Mouse (Mus musculus) thymus, adult 2 months (tissue): ENCODE data around the gene Hoxc12. TPM values are rescaled to one million over a fixed set of nuclear protein-coding genes. Genes with fewer than 3 reads are reported as not detected.

ENCODE experiments used
- DNase-seq: peaks from one replicate; pipeline ENCODE4 v3.0.0; 2021
- H3K27ac ChIP-seq: fragments of 200-500 bp; 2 replicates; pipeline ENCODE4 v1.5.1; 2012; ENCODE audit warnings: low read length, control low read depth; ENCODE audit not compliant: control insufficient read depth, insufficient read depth
- H3K27me3 ChIP-seq: fragments of 200-500 bp; 2 replicates; pipeline ENCODE4 v1.6.1; 2012; ENCODE audit warnings: mild to moderate bottlenecking, low read length, moderate library complexity, mixed read lengths; ENCODE audit not compliant: control insufficient read depth, insufficient read depth
- H3K36me3 ChIP-seq: fragments of 200-500 bp; 2 replicates; pipeline ENCODE4 v1.6.1; 2012; ENCODE audit warnings: mild to moderate bottlenecking, low read length, moderate library complexity; ENCODE audit not compliant: control insufficient read depth, insufficient read depth
- H3K4me1 ChIP-seq: fragments of 200-500 bp; replicated peaks from 2 replicates; pipeline ENCODE4 v1.6.1; 2012; ENCODE audit warnings: low read length; ENCODE audit not compliant: control insufficient read depth, insufficient read depth
- H3K4me3 ChIP-seq: fragments of 200-500 bp; 2 replicates; pipeline ENCODE4 v1.5.1; 2012; ENCODE audit warnings: mild to moderate bottlenecking, low read length, control low read depth, moderate library complexity; ENCODE audit not compliant: control insufficient read depth, insufficient read depth
- CTCF ChIP-seq: fragments of 200-500 bp; IDR thresholded peaks from 2 replicates; pipeline ENCODE4 v1.5.1; 2012; ENCODE audit warnings: mild to moderate bottlenecking, control low read depth, low read length, moderate library complexity, borderline replicate concordance; ENCODE audit not compliant: control insufficient read depth, poor library complexity, insufficient read depth; ENCODE audit errors: extremely low read depth
- POLR2A ChIP-seq: fragments of 200-500 bp; IDR thresholded peaks from 2 replicates; pipeline ENCODE4 v1.6.1; 2012; ENCODE audit warnings: mild to moderate bottlenecking, low read length, control low read depth, moderate library complexity; ENCODE audit not compliant: control insufficient read depth, poor library complexity, insufficient read depth; ENCODE audit errors: extremely low read depth
- WGBS: fragments of 180-500 bp; shearing (Covaris S2); methylation state at CpG from one replicate; pipeline ENCODE4 v1.1.7; 2018; 5-methylcytosine and 5-hydroxymethylcytosine counted together
- polyA plus RNA-seq: library from polyadenylated mRNA; depleted of rRNA; stranded (reverse); fragments of >200 nt; gene quantifications from 2 replicates; pipeline ENCODE4 v1.2.3, GENCODE M21; 2012

The Hoxc12 gene
- polyA plus RNA-seq, 1 experiment, result not detected

- no peaks in the 10 kb centered on the region for H3K4me1 ChIP-seq
- no peaks in the 10 kb centered on the region for H3K36me3 ChIP-seq
- no peak for TF ChIP-seq CTCF
- no peak for TF ChIP-seq POLR2A
- no peak for DNase-seq
- H3K4me3 ChIP-seq, result no peak overlapping the region
- 3% methylated on average over 12 of the region's 12 CpGs for WGBS
- H3K27ac ChIP-seq, result no peak overlapping the region
- peaks cover 24% of the 10 kb centered on the region for H3K27me3 ChIP-seq
Measured at GRCm38 (mm10) chr15:102970740-102971139, 34.2 kb downstream of the Hoxc12 start.

GRCm38 (mm10) chr15:102972254-102972653, 35.7 kb downstream of the Hoxc12 start:
- peaks cover 26% of the 10 kb centered on the region for H3K27me3 ChIP-seq
- DNase-seq, result no peak
- H3K4me1 ChIP-seq, result no peaks in the 10 kb centered on the region
- no peak overlapping the region for H3K4me3 ChIP-seq
- TF ChIP-seq CTCF, result no peak
- no peak for TF ChIP-seq POLR2A
- H3K27ac ChIP-seq, result no peak overlapping the region
- no peaks in the 10 kb centered on the region for H3K36me3 ChIP-seq
- WGBS, result 3% methylated on average over 21 of the region's 21 CpGs

DNA sequence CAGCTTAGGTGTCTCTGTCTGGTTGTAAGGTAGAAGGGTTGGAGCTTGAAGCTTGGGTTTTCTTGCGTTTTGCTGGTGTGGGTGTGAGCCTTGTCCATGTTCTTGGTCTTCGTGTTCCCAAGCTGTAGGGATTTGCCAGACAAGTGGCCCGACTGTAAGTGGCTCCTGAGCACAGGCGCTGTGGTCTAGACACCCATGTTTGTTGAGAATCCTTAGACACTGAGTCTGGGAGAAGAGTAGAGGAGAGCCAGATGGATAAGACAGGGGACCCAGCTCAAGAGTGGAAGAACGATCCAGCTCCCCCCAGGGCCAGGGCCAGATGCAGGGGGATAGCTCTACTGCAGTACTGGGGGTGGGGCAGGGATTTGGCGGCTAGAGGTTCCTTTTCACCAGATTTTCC, 36.2 kb downstream of the Hoxc12 start:
- no peak for DNase-seq
- no peak for TF ChIP-seq CTCF
- no peak for TF ChIP-seq POLR2A
- no peak overlapping the region for H3K4me3 ChIP-seq
- WGBS, result 8% methylated on average over 6 of the region's 6 CpGs
- H3K4me1 ChIP-seq, result no peaks in the 10 kb centered on the region
- peaks cover 27% of the 10 kb centered on the region for H3K27me3 ChIP-seq
- H3K27ac ChIP-seq, result no peak overlapping the region
- no peaks in the 10 kb centered on the region for H3K36me3 ChIP-seq

DNA sequence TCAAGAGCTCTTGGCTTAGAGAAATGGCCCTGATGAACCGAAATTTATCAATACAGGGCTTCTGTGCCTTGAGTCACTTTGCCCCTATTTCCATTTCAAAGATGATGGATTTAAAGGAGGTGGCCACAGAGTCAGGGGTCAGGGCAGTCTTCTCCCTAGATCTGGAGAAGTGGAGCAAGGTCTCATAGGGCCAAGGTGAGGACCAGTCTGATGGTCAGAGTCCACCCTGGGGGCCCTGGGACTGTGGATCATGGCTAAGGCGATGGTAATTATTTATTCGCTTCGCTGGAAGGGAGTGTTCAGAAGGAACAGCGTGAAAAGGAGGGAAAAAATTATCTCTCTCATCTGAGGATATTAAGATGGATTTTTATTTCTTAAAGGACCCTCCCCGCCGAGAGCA, 38.5 kb downstream of the Hoxc12 start:
- Histone ChIP-seq H3K36me3 (no peaks in the 10 kb centered on the region), H3K27ac (no peak overlapping the region), H3K27me3 (peaks cover 32% of the 10 kb centered on the region), H3K4me3 (no peak overlapping the region), H3K4me1 (no peaks in the 10 kb centered on the region)
- DNase-seq, result no peak
- 24% methylated on average over 7 of the region's 7 CpGs for WGBS
- TF ChIP-seq CTCF (no peak), POLR2A (no peak)

- TF ChIP-seq POLR2A, result no peak
- Histone ChIP-seq H3K27ac (no peak overlapping the region), H3K27me3 (peaks cover 32% of the 10 kb centered on the region), H3K4me1 (no peaks in the 10 kb centered on the region), H3K36me3 (no peaks in the 10 kb centered on the region), H3K4me3 (no peak overlapping the region)
- WGBS, result 6% methylated on average over 21 of the region's 21 CpGs
- no peak for DNase-seq
Measured at GRCm38 (mm10) chr15:102975688-102976111, 39.1 kb downstream of the Hoxc12 start.

DNA sequence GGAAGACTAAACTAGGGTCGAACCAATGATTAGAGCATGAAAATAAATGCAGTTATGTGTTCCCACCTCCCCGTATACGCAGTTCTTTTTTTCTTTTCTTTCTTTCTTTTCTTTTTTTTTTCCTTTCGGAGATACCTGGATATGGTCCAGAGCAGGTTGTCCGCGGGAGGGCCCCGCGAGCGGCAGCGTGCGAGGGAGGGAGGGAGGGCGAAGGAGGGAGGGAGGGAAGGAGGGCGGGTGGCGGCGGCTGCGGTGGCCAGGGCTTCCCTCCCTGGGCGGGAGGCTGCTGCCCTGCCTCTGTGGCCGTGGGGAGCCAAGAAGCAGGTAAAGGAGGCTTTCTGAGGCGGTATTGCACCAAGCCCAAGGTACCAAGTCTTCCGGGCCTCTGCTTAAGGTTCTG, 39.6 kb downstream of the Hoxc12 start, which contains the start of gene Hoxc9:
Gene Hoxc9, plus strand, starts transcription at position 269 of the 400 bp plus-strand sequence.
- WGBS, result 2% methylated on average over 20 of the region's 20 CpGs
- no peaks in the 10 kb centered on the region for H3K4me1 ChIP-seq
- TF ChIP-seq POLR2A (no peak), CTCF (no peak)
- no peak for DNase-seq
- peak within 1 kb of the TSS; percentile 15; the same call in 1 of the 2 replicates for H3K4me3 ChIP-seq
- no peak within 1 kb of the TSS for H3K27ac ChIP-seq
- H3K27me3 ChIP-seq, result peaks cover 32% of the 10 kb centered on the region
- no peaks in the 10 kb centered on the region for H3K36me3 ChIP-seq

GRCm38 (mm10) chr15:102976631-102977422, 40.3 kb downstream of the Hoxc12 start:
- TF ChIP-seq POLR2A (no peak), CTCF (no peak)
- H3K27ac ChIP-seq, result no peak overlapping the region
- DNase-seq, result no peak
- peaks cover 34% of the 10 kb centered on the region for H3K27me3 ChIP-seq
- WGBS, result 3% methylated on average over 37 of the region's 37 CpGs
- H3K4me1 ChIP-seq, result no peaks in the 10 kb centered on the region
- peak overlapping the region; percentile 15; the same call in 1 of the 2 replicates for H3K4me3 ChIP-seq
- H3K36me3 ChIP-seq, result no peaks in the 10 kb centered on the region
